Mouse (Mus musculus): ENCODE measurements at regions not wholly inside any gene's neighbourhood (a gene's known extent, or its start where the extent isn't known, plus 50 kb on each side); places are given as distances from the start of the nearest gene placed in this dataset.
"Not testable (repeated sequence)": the region's sequence is repeated elsewhere in the genome, so short reads cannot be mapped to it uniquely, and the experiment has no call there.

DNA sequence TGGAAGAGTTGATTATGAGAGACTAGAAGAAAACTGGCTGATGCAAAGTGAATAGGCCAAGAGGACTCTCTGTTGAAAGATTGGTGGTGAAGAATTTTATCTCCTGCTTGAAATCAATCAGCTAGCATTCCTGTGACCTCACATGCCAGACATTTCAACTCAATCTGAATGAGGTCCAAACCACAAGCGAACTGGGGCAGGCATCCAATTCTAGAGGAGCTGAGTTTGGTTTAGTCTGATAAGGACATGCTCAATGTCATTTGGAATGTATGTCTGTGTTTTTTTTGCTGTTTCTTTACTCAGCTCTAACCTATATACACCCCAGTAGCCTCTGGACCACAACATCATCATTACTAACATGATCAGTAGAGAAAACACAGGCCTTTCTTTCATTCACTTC, 401.4 kb downstream of the 1190002N15Rik start:
- no peak for TF ChIP-seq CTCF (IDR thresholded peaks at IDR 0.05; ENCODE audit: low read depth)
- DNase-seq (peak; percentile 69), ATAC-seq (ENCODE audit: insufficient read depth) (peak; percentile 76; the same call in 1 of the 2 replicates)
- peaks cover 4% of the 10 kb centered on the region; the same call in 1 of the 2 replicates for H3K4me1 ChIP-seq (ENCODE audit: insufficient read depth)
- no peaks in the 10 kb centered on the region for H3K27me3 ChIP-seq (ENCODE audit: insufficient read depth, low read length)
- H3K36me3 ChIP-seq (ENCODE audit: insufficient read depth), result no peaks in the 10 kb centered on the region
- WGBS, result 17% methylated on average over 1 of the region's 1 CpGs
- H3K27ac ChIP-seq (ENCODE audit: low read depth), result no peak overlapping the region
- H3K9ac ChIP-seq, result no peak overlapping the region
- no peak overlapping the region for H3K4me2 ChIP-seq
- no peak overlapping the region for H3K4me3 ChIP-seq (ENCODE audit: low read depth, low read length)
- no peaks in the 10 kb centered on the region for H3K9me3 ChIP-seq (ENCODE audit: low read depth, low read length)

DNA sequence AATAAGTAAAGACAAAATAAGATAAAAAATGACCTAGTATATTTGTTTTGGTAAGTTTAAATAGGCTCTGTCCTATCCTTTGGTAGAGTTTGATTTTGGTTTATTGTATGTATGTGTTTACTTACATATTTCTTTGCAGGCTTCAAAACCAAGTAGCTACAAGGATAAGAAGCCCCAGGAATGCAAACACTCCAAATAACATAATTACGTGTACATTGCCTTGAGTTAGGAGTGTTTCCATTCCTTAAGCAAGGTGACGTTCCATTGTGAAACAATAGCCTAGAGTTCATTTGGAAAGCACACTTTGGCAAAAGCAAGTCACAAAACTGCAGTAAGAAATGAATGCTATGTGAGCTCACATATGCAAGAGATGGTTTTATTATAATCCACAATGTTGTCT, 404.2 kb downstream of the 1190002N15Rik start:
- no peak overlapping the region for H3K4me3 ChIP-seq (ENCODE audit: low read depth, low read length)
- ATAC-seq (ENCODE audit: insufficient read depth) (no peak), DNase-seq (no peak)
- H3K27me3 ChIP-seq (ENCODE audit: insufficient read depth, low read length), result no peaks in the 10 kb centered on the region
- no peak for TF ChIP-seq CTCF (IDR thresholded peaks at IDR 0.05; ENCODE audit: low read depth)
- no peak overlapping the region for H3K27ac ChIP-seq (ENCODE audit: low read depth)
- 71% methylated on average over 2 of the region's 2 CpGs for WGBS
- H3K9ac ChIP-seq, result no peak overlapping the region
- peaks cover 4% of the 10 kb centered on the region; the same call in 1 of the 2 replicates for H3K4me1 ChIP-seq (ENCODE audit: insufficient read depth)
- no peaks in the 10 kb centered on the region for H3K36me3 ChIP-seq (ENCODE audit: insufficient read depth)
- H3K9me3 ChIP-seq (ENCODE audit: low read depth, low read length), result no peaks in the 10 kb centered on the region
- H3K4me2 ChIP-seq, result no peak overlapping the region

DNA sequence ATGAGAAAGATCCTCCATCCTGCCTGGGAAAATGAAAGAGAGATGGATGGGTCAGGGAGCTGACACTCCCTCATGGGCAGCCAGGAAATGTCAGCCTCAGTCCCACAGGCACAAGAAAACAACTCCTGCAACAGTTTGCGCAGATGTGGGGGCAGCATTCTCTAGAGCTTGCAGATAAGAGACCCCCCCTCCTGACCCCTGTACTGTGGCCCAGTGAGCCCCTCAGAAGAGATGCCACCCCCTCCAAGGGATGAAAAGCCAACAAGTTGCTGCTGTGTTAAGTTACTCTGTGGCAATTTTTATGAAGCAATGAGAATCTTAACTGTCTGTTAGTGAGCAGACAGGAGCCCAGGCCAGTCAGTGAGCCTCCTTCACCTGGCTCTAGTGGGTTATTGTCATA, 406.5 kb downstream of the 1190002N15Rik start:
- H3K4me3 ChIP-seq (ENCODE audit: low read depth, low read length), result no peak overlapping the region
- no peaks in the 10 kb centered on the region for H3K27me3 ChIP-seq (ENCODE audit: insufficient read depth, low read length)
- DNase-seq (no peak), ATAC-seq (ENCODE audit: insufficient read depth) (no peak)
- no peaks in the 10 kb centered on the region for H3K9me3 ChIP-seq (ENCODE audit: low read depth, low read length)
- no peak overlapping the region for H3K9ac ChIP-seq
- no peak overlapping the region for H3K4me2 ChIP-seq
- H3K36me3 ChIP-seq (ENCODE audit: insufficient read depth), result no peaks in the 10 kb centered on the region
- TF ChIP-seq CTCF (IDR thresholded peaks at IDR 0.05; ENCODE audit: low read depth), result no peak
- WGBS, result 38% methylated on average over 1 of the region's 1 CpGs
- H3K27ac ChIP-seq (ENCODE audit: low read depth), result no peak overlapping the region
- H3K4me1 ChIP-seq (ENCODE audit: insufficient read depth), result peaks cover 2% of the 10 kb centered on the region; the same call in 1 of the 2 replicates

DNA sequence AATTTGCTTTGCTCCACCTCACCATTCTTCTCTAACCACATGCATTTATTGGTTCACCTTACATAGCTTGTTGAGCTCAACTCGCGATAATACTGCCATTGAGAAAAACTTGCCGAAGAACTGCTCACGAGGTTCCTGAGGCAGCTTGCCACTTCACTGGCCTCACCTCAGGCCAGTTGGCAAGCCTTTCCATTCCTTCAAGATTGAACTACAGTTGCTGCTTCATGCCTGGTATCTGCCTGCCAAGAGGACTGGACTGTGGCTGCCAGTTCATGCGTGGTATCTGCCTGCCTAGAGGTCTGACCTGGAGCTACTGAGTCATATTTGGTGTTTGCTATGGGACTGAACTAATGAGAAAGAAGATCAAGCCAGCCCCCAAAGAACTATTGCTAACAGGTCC, 420.9 kb downstream of the 1190002N15Rik start:
- H3K4me3 ChIP-seq (ENCODE audit: low read depth, low read length), result no peak overlapping the region
- H3K9me3 ChIP-seq (ENCODE audit: low read depth, low read length), result no peaks in the 10 kb centered on the region
- WGBS, result 87% methylated on average over 5 of the region's 5 CpGs
- TF ChIP-seq CTCF (IDR thresholded peaks at IDR 0.05; ENCODE audit: low read depth), result no peak
- H3K27me3 ChIP-seq (ENCODE audit: insufficient read depth, low read length), result no peaks in the 10 kb centered on the region
- no peak overlapping the region for H3K27ac ChIP-seq (ENCODE audit: low read depth)
- no peak overlapping the region for H3K4me2 ChIP-seq
- no peak overlapping the region for H3K9ac ChIP-seq
- no peaks in the 10 kb centered on the region for H3K36me3 ChIP-seq (ENCODE audit: insufficient read depth)
- no peaks in the 10 kb centered on the region for H3K4me1 ChIP-seq (ENCODE audit: insufficient read depth)
- no peak for ATAC-seq (ENCODE audit: insufficient read depth)
- no peak for DNase-seq

DNA sequence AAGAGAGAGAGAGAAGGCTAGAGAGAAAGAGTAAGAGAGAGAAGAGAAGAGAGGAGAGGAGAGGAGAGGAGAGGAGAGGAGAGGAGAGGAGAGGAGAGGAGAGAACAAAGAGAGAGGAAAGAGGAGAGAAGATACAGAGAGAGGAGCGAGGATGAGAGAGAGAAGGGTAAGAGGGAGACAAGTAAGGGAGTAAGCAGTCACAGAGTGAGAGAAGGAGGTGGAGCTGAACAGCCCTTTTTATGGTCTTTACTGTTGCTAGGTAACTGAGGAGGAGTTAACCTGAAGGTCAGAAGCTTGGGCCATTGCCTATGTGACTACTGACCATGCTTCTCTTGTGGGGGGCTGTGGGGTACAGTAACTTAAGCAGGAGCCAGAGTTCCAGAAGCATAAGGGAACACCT, 430.2 kb downstream of the 1190002N15Rik start:
- 54% methylated on average over 1 of the region's 1 CpGs for WGBS
- H3K9me3 ChIP-seq (ENCODE audit: low read depth, low read length); H3K4me3 ChIP-seq (ENCODE audit: low read depth, low read length): not testable (repeated sequence)

DNA sequence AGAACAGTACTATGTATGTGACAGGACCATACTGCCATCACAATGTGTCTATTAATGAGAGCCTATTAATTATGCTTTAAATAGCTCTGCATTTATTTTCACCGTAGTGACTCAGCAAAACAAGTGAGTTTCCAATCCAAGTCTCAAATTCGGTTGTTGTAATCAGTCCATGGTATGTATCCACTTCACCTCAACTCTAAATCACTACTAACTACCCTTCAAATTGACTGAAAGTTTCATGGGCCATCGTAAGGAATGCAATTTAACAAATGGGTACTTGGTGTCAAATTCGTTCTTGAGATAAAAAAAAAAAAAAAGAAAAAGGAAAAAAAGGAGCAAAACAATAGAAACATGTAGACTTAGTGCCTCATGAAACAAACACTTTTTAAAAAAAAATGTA, 433.2 kb downstream of the 1190002N15Rik start:
- H3K4me3 ChIP-seq (ENCODE audit: low read depth, low read length), result no peak overlapping the region
- no peak overlapping the region for H3K9ac ChIP-seq
- ATAC-seq (ENCODE audit: insufficient read depth), result no peak
- DNase-seq, result no peak
- H3K4me1 ChIP-seq (ENCODE audit: insufficient read depth), result no peaks in the 10 kb centered on the region
- no peak overlapping the region for H3K27ac ChIP-seq (ENCODE audit: low read depth)
- H3K4me2 ChIP-seq, result no peak overlapping the region
- no peaks in the 10 kb centered on the region for H3K27me3 ChIP-seq (ENCODE audit: insufficient read depth, low read length)
- H3K36me3 ChIP-seq (ENCODE audit: insufficient read depth), result no peaks in the 10 kb centered on the region
- TF ChIP-seq CTCF (IDR thresholded peaks at IDR 0.05; ENCODE audit: low read depth), result no peak
- WGBS, result 80% methylated on average over 4 of the region's 4 CpGs
- no peaks in the 10 kb centered on the region for H3K9me3 ChIP-seq (ENCODE audit: low read depth, low read length)

More for the DNA sequence above, 430.2 kb downstream of the 1190002N15Rik start:
- not testable (repeated sequence) for H3K27me3 ChIP-seq (ENCODE audit: insufficient read depth, low read length); H3K27ac ChIP-seq (ENCODE audit: low read depth); ATAC-seq (ENCODE audit: insufficient read depth); H3K9ac ChIP-seq; H3K36me3 ChIP-seq (ENCODE audit: insufficient read depth); DNase-seq; H3K4me2 ChIP-seq; H3K4me1 ChIP-seq (ENCODE audit: insufficient read depth)

DNA sequence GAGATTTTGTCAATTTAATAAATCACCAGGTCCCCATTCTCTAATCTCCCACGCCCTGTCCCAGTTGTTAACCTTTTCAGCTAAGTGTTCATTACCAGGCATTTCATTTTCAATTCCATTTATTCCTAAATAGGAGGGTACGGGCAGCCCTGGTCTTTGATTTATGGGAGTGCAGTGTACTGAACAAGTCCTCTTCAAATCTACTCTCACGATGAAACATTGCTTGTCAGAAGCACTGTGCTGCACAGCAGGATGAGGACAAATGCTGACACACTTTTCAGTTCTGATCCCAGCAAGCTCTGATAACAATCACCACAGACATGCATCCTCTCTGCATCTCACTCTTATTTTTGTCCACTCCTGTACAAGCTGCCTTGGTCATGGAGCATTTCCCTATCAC, 435.9 kb downstream of the 1190002N15Rik start:
- no peak for TF ChIP-seq CTCF (IDR thresholded peaks at IDR 0.05; ENCODE audit: low read depth)
- Histone ChIP-seq H3K27me3 (ENCODE audit: insufficient read depth, low read length) (no peaks in the 10 kb centered on the region), H3K36me3 (ENCODE audit: insufficient read depth) (no peaks in the 10 kb centered on the region), H3K4me3 (ENCODE audit: low read depth, low read length) (no peak overlapping the region), H3K9ac (no peak overlapping the region), H3K4me2 (no peak overlapping the region), H3K4me1 (ENCODE audit: insufficient read depth) (no peaks in the 10 kb centered on the region), H3K27ac (ENCODE audit: low read depth) (no peak overlapping the region), H3K9me3 (ENCODE audit: low read depth, low read length) (no peaks in the 10 kb centered on the region)
- WGBS, result 46% methylated on average over 3 of the region's 3 CpGs
- no peak for DNase-seq
- ATAC-seq (ENCODE audit: insufficient read depth), result no peak

DNA sequence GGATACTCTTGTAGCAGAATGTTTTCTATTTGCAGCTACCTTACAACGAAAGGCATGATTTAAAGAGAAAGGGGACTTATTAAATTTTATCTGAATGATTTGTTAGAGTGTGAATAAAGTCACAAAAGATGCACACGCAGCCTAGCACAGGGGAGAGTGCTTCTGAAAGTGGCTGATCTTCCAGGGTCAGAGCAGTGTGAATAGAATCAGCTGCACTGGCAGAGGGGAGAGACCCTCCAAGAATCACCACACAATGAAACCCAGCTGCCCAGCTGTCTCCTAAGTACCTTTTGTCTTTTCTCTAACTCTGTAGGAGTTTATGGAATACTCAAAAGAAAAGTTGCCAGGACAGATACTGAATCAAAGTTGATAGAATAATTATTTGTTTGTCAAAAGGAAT, 443.1 kb downstream of the 1190002N15Rik start:
- H3K9me3 ChIP-seq (ENCODE audit: low read depth, low read length), result no peaks in the 10 kb centered on the region
- no peaks in the 10 kb centered on the region for H3K4me1 ChIP-seq (ENCODE audit: insufficient read depth)
- H3K27me3 ChIP-seq (ENCODE audit: insufficient read depth, low read length), result no peaks in the 10 kb centered on the region
- no peak overlapping the region for H3K4me3 ChIP-seq (ENCODE audit: low read depth, low read length)
- no peak overlapping the region for H3K27ac ChIP-seq (ENCODE audit: low read depth)
- H3K36me3 ChIP-seq (ENCODE audit: insufficient read depth), result no peaks in the 10 kb centered on the region
- ATAC-seq (ENCODE audit: insufficient read depth) (no peak), DNase-seq (no peak)
- no peak for TF ChIP-seq CTCF (IDR thresholded peaks at IDR 0.05; ENCODE audit: low read depth)
- WGBS, result 67% methylated on average over 2 of the region's 2 CpGs
- H3K4me2 ChIP-seq, result no peak overlapping the region
- no peak overlapping the region for H3K9ac ChIP-seq
